Mouse (Mus musculus) hindbrain, embryonic 14.5 days (tissue): ENCODE data around the gene Srsf10. TPM values are rescaled to one million over a fixed set of nuclear protein-coding genes. Genes with fewer than 3 reads are reported as not detected.

Experiments used
- ATAC-seq: fragments of 200-750 bp; cut with Nextera tagmentation; 2 replicates; pipeline ENCODE4 v1.8.0; 2017; ENCODE audit warnings: moderate number of reproducible peaks, mild to moderate bottlenecking, moderate TSS enrichment, moderate library complexity; ENCODE audit not compliant: low FRiP score
- DNase-seq: peaks from one replicate; pipeline ENCODE4 v3.0.0-alpha.2; 2015; ENCODE audit warnings: low spot score
- H3K27ac ChIP-seq: fragments of 300-500 bp; sonication (generic); 2 replicates; pipeline ENCODE4 v1.5.1; 2014; ENCODE audit warnings: mild to moderate bottlenecking, moderate library complexity
- H3K27me3 ChIP-seq: fragments of 300-500 bp; sonication (generic); 2 replicates; pipeline ENCODE4 v1.6.1; 2014; ENCODE audit warnings: mild to moderate bottlenecking, low read length, mixed read lengths; ENCODE audit not compliant: control insufficient read depth, insufficient read depth
- H3K36me3 ChIP-seq: fragments of 300-500 bp; sonication (generic); replicated peaks from 2 replicates; pipeline ENCODE4 v1.6.1; 2014; ENCODE audit not compliant: control insufficient read depth, insufficient read depth
- H3K4me1 ChIP-seq: fragments of 300-500 bp; sonication (generic); replicated peaks from 2 replicates; pipeline ENCODE4 v1.6.1; 2014; ENCODE audit warnings: antibody characterized with exemption, low read length, mixed read lengths; ENCODE audit not compliant: control insufficient read depth, insufficient read depth
- H3K4me2 ChIP-seq: fragments of 300-500 bp; sonication (generic); replicated peaks from 2 replicates; pipeline ENCODE4 v1.6.1; 2014; ENCODE audit warnings: mild to moderate bottlenecking, moderate library complexity
- H3K4me3 ChIP-seq: fragments of 300-500 bp; sonication (generic); replicated peaks from 2 replicates; pipeline ENCODE4 v1.5.1; 2014; ENCODE audit warnings: mild to moderate bottlenecking, low read length
- H3K9ac ChIP-seq: fragments of 300-500 bp; sonication (generic); 2 replicates; pipeline ENCODE4 v1.6.1; 2014
- H3K9me3 ChIP-seq: fragments of 300-500 bp; sonication (generic); 2 replicates; pipeline ENCODE4 v1.6.1; 2016; ENCODE audit warnings: low read length; ENCODE audit not compliant: control insufficient read depth
- WGBS: fragments of 180-500 bp; shearing (Covaris S2); extraction: QIAGEN DNeasy Blood & Tissue Kit; methylation state at CpG from one replicate; pipeline ENCODE4 v1.1.7; 2014; 5-methylcytosine and 5-hydroxymethylcytosine counted together
- polyA plus RNA-seq: library from polyadenylated mRNA; unstranded; fragments of >200 nt; fragmentation: Nextera tagmentation; extraction: Ambion mirVana; gene quantifications from 2 replicates; pipeline ENCODE4 v1.2.1, GENCODE M21; 2014

Srsf10 gene
- polyA plus RNA-seq, result 200 and 208 TPM in 2 replicates

- Histone ChIP-seq H3K9me3 (no peaks in the 10 kb centered on the region), H3K27ac (peak within 1 kb of the TSS; percentile 98), H3K36me3 (no peaks in the 10 kb centered on the region), H3K4me2 (peak within 1 kb of the TSS; percentile 82), H3K4me3 (peak within 1 kb of the TSS; percentile 84), H3K27me3 (no peaks in the 10 kb centered on the region), H3K9ac (peak within 1 kb of the TSS; percentile 94), H3K4me1 (peaks cover 49% of the 10 kb centered on the region)
- DNase-seq (peak; percentile 99), ATAC-seq (peak; percentile 96)
- WGBS, result under 1% methylated on average over 63 of the region's 67 CpGs
Measured at GRCm38 (mm10) chr4:135855536-135856222, at the start of gene Srsf10. Srsf10 (plus strand) TSS chr4:135855747.

GRCm38 (mm10) chr4:135814896-135815295 lies 40.7 kb upstream of the Srsf10 start:
- Histone ChIP-seq H3K9ac (no peak overlapping the region), H3K9me3 (no peaks in the 10 kb centered on the region), H3K36me3 (no peaks in the 10 kb centered on the region), H3K4me3 (no peak overlapping the region), H3K27me3 (no peaks in the 10 kb centered on the region), H3K27ac (no peak overlapping the region), H3K4me1 (no peaks in the 10 kb centered on the region), H3K4me2 (no peak overlapping the region)
- DNase-seq (no peak), ATAC-seq (no peak)
- WGBS, result 81% methylated on average over 7 of the region's 7 CpGs

GRCm38 (mm10) chr4:135816905-135817622 lies 38.5 kb upstream of the Srsf10 start:
- Histone ChIP-seq H3K9me3 (no peaks in the 10 kb centered on the region), H3K4me3 (no peak overlapping the region), H3K36me3 (no peaks in the 10 kb centered on the region), H3K27me3 (no peaks in the 10 kb centered on the region), H3K27ac (no peak overlapping the region), H3K4me2 (no peak overlapping the region), H3K9ac (no peak overlapping the region), H3K4me1 (no peaks in the 10 kb centered on the region)
- WGBS, result 42% methylated on average over 12 of the region's 12 CpGs
- no peak for ATAC-seq
- peak; percentile 58 for DNase-seq

- Histone ChIP-seq H3K4me3 (no peak overlapping the region), H3K9ac (no peak overlapping the region), H3K9me3 (no peaks in the 10 kb centered on the region), H3K36me3 (no peaks in the 10 kb centered on the region), H3K27ac (no peak overlapping the region), H3K4me1 (no peaks in the 10 kb centered on the region), H3K27me3 (no peaks in the 10 kb centered on the region), H3K4me2 (no peak overlapping the region)
- WGBS, result 60% methylated on average over 3 of the region's 3 CpGs
- no peak for ATAC-seq
- DNase-seq, result no peak
Measured at GRCm38 (mm10) chr4:135818366-135818765, 37.2 kb upstream of the Srsf10 start.

- WGBS, result 81% methylated on average over 17 of the region's 17 CpGs
- H3K4me2 ChIP-seq, result no peak overlapping the region
- DNase-seq (no peak), ATAC-seq (no peak)
- H3K27me3 ChIP-seq, result no peaks in the 10 kb centered on the region
- no peaks in the 10 kb centered on the region for H3K4me1 ChIP-seq
- H3K36me3 ChIP-seq, result no peaks in the 10 kb centered on the region
- H3K27ac ChIP-seq, result no peak overlapping the region
- no peak overlapping the region for H3K9ac ChIP-seq
- no peak overlapping the region for H3K4me3 ChIP-seq
- H3K9me3 ChIP-seq, result no peaks in the 10 kb centered on the region
Measured at GRCm38 (mm10) chr4:135819826-135820526, 35.6 kb upstream of the Srsf10 start.

GRCm38 (mm10) chr4:135821772-135822171 lies 33.8 kb upstream of the Srsf10 start:
- Histone ChIP-seq H3K4me1 (no peaks in the 10 kb centered on the region), H3K9me3 (no peaks in the 10 kb centered on the region), H3K27me3 (no peaks in the 10 kb centered on the region), H3K4me3 (no peak overlapping the region), H3K36me3 (no peaks in the 10 kb centered on the region), H3K4me2 (no peak overlapping the region), H3K27ac (no peak overlapping the region), H3K9ac (no peak overlapping the region)
- WGBS, result 96% methylated on average over 4 of the region's 4 CpGs
- ATAC-seq (no peak), DNase-seq (no peak)

GRCm38 (mm10) chr4:135823298-135823697 lies 32.2 kb upstream of the Srsf10 start:
- 71% methylated on average over 2 of the region's 2 CpGs for WGBS
- ATAC-seq, result no peak

GRCm38 (mm10) chr4:135824254-135824653 lies 31.3 kb upstream of the Srsf10 start:
- Histone ChIP-seq H3K9ac (no peak overlapping the region), H3K4me1 (peaks cover 10% of the 10 kb centered on the region), H3K36me3 (no peaks in the 10 kb centered on the region), H3K4me3 (no peak overlapping the region), H3K27ac (no peak overlapping the region), H3K9me3 (no peaks in the 10 kb centered on the region), H3K4me2 (no peak overlapping the region), H3K27me3 (no peaks in the 10 kb centered on the region)
- WGBS, result 41% methylated on average over 8 of the region's 8 CpGs
- DNase-seq (no peak), ATAC-seq (no peak)

More at GRCm38 (mm10) chr4:135823298-135823697, 32.2 kb upstream of the Srsf10 start:
- Histone ChIP-seq H3K27ac (no peak overlapping the region), H3K4me2 (no peak overlapping the region), H3K4me3 (no peak overlapping the region), H3K36me3 (no peaks in the 10 kb centered on the region), H3K9ac (no peak overlapping the region), H3K9me3 (no peaks in the 10 kb centered on the region), H3K27me3 (no peaks in the 10 kb centered on the region), H3K4me1 (0 out of 2 replicates have a peak, but pooled peaks cover under 1% of the 10 kb centered on the region)
- DNase-seq, result no peak

- H3K9me3 ChIP-seq, result no peaks in the 10 kb centered on the region
- WGBS, result 19% methylated on average over 11 of the region's 11 CpGs
Measured at GRCm38 (mm10) chr4:135828491-135828890, 27.1 kb upstream of the Srsf10 start.

More at GRCm38 (mm10) chr4:135828491-135828890, 27.1 kb upstream of the Srsf10 start:
- peak overlapping the region; percentile 32 for H3K27ac ChIP-seq
- H3K4me1 ChIP-seq, result peaks cover 24% of the 10 kb centered on the region
- H3K9ac ChIP-seq, result no peak overlapping the region
- ATAC-seq (no peak), DNase-seq (peak; percentile 69)
- no peak overlapping the region for H3K4me2 ChIP-seq
- no peaks in the 10 kb centered on the region for H3K27me3 ChIP-seq
- no peak overlapping the region for H3K4me3 ChIP-seq
- H3K36me3 ChIP-seq, result no peaks in the 10 kb centered on the region
